Mouse (Mus musculus): ENCODE measurements around the gene Srrm1.
"Not testable (repeated sequence)": the region's sequence is repeated elsewhere in the genome, so short reads cannot be mapped to it uniquely, and the experiment has no call there.

Gene Srrm1

DNA sequence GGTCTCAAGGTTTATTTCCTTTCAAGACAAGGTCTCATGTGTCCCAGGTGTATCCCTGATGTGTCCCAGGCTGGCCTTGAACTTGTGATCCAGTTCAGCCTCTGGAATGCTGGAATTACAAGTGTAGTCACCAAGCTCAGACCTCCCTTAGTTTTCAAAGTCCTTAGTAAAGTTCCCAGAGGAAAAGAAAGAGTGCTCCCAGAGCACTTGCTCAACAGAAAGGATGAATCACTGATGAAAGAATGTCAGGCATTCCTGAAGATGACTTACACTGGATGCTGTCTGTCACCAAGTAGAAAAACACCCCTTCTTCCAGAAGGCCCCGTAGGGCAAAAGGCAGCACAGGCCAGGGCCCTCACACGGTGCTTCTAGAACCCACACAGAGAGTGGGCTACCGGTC is 52.0 kb downstream of the Srrm1 start:
- DNase-seq (ENCODE audit: low spot score in 2 of 2): no peak

DNA sequence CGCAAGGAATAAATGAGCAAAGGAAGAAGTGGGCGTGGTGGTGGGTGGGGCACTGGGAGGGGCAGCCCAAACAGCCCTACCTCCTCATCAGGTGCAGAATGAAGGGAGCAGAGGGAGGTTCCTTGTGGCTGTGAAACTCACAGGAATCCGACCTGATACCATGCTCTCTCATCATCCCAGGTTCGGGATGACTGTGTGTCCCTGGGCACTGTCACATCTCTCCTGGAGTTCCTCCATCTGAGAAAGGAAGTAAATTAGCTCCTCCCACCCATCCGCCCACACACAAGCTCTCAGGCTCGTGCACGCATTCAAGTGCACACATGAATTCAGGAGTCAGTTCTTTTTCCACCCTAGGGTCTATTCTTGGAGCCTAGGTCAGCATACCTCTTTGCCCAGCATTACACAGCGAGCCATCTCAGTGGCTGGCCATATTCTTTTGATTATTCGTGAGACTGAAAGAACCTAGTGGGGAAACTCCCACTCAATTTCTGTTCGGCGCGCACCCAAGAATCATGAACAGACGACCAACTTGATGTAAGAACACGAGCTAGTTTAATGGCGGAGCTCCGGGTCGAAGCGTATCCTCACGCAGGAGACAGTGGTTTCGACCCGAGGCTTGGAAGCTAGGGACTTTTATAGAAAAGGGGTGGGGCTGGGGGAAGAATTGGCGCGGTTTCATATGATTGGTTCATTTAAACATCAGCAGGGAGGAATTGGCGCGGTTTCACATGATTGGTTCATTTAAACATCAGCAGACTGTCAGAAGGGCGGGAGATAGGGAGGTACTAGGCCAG is 52.7 kb downstream of the Srrm1 start:
- DNase-seq (ENCODE audit: low spot score in 2 of 2): no peak

DNA sequence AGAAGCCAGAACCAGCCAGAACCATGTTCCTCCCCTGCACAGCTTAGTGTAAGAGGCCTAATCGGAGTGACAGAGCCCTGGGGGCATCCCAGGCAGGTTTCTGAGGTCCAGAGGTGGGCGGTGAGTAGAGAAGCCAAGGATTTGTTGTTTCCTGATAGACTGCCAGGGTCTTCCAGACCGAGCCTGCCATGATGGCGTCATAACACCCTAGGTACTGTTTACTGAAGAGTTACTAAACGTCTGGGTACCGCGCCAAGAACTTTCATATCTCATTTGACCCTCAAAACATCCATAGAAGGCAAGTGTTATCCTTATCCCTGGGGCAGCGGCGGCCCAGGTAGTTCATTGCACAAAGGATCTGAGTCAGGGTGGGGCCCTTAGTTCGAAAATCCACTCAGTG is 54.4 kb downstream of the Srrm1 start:
- no peak for DNase-seq (ENCODE audit: low spot score in 2 of 2)

DNA sequence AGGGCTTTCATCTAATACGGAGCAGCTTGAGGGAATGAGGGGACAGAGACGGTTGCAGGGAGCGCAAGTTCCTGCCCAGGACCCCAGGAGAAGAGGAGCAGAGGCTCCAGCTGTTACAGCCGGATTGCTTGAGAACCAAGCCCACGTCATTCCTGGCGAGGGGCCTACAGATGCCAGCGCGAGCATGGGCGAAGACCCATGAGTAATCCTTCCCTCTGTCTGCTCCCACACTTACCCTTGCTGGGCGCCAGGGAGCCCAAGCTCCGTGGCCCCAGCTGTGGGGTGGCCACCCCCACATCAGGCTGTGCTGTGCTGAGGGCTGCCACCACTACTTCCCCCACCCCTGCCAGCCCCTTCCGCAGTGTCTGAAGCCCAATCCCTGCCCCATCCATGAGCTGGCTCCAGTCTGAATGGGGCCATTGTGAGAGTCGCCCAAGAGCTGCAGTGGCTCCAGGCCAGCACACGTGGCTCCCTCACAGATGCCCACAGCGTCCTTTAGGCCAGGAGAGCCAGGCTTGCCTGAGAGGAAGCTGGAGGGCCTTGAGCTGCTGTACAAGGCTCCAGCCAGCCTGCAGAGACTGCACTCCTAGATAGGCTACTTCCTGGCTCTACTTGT is 55.1 kb downstream of the Srrm1 start:
- peak; percentile 47 to 61 for DNase-seq (ENCODE audit: low spot score in 2 of 2)

- no peak for DNase-seq (ENCODE audit: low spot score in 2 of 2)
Observed at GRCm38 (mm10) chr4:135297146-135297545, 56.0 kb downstream of the Srrm1 start.

- no peak for DNase-seq (ENCODE audit: low spot score in 2 of 2)
Observed at GRCm38 (mm10) chr4:135296565-135296964, 56.6 kb downstream of the Srrm1 start.

GRCm38 (mm10) chr4:135293813-135294212 is 59.3 kb downstream of the Srrm1 start:
- no peak for DNase-seq (ENCODE audit: low spot score in 2 of 2)

DNA sequence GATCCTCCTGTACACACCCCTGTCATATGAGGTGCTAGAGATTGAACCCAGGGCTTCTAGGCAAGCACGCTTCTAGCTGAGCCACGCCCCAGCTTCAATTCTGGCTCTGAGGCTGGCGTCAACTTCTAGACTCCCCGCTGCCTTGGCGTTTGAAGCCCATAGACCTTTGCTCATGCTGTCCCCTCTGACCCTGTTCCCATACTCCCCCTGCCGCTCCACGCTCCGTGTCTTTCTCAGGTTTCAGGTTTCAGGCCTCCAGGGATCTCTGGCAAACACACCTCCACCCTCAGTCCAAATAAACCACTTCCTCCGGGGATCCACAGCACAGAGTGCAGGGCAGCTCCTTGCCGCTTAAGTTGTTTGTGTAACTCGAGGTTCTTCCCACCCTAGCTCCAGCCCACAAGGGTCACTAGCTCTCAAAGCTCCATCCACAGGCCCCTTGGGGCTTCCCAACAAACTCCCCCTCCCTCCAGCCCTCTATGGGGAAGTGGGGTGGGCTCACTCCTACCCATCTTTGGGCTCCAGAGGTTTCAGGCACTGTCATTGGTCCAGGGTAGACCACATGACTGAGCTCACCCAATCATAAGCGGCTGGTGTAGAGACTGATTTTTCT is 60.5 kb downstream of the Srrm1 start:
- DNase-seq (ENCODE audit: low spot score in 2 of 2): no peak

- DNase-seq (ENCODE audit: low spot score in 2 of 2): no peak
Observed at GRCm38 (mm10) chr4:135291841-135292240, 61.3 kb downstream of the Srrm1 start.

- DNase-seq (ENCODE audit: low spot score in 2 of 2): no peak
Observed at GRCm38 (mm10) chr4:135291199-135291598, 61.9 kb downstream of the Srrm1 start.

DNA sequence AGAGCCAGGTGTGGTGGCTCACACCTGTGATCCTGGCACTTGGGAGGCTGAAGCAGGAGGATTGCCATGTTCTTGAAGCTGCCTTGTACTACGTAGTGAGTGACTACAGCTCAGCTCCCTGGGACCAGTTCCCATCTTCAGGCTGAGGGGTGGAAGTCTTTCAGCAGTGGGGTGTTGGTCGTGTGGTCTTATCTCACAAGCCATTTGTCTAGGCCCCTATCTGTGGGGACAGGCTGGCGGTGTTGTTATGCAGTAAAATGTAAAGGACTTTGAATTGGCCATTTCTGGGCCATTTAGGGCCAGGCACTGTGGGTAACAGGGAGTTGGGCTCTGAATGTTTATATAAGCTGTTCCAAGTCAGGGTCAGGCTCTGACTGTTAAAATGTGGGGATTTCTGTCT is 65.1 kb downstream of the Srrm1 start:
- no peak for DNase-seq (ENCODE audit: low spot score in 2 of 2)

- no peak for DNase-seq (ENCODE audit: low spot score in 2 of 2)
Observed at GRCm38 (mm10) chr4:135286833-135287395, 66.2 kb downstream of the Srrm1 start.

DNA sequence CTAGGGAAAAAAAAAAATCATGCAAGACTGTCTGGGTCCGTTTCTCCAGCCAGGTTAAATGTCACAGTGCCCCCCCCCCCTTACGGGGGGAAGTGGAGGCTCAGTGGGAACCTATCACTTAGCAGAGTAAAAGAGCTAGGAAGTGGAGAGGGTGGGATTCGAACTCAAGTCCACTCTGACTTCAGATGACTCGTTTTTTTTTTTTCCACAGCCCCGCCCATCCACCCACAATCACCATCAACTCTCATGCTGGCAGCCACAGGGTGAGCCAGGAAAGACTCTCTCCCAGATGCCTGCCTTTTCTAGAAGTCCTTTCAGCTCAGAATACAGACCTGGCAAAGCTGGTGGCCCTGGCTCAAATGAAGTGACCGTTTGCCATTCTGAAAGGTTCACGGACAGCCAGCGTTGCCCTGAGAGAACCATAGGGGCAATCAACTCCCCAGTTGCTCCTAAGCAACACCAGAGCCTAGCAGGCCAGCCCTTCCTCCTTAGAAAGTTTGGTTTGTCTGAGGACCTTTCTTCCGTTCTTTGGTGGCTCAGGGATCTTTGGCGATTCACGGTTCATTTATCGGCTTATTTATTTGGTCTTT is 67.0 kb downstream of the Srrm1 start:
- no peak for DNase-seq (ENCODE audit: low spot score in 2 of 2)

DNA sequence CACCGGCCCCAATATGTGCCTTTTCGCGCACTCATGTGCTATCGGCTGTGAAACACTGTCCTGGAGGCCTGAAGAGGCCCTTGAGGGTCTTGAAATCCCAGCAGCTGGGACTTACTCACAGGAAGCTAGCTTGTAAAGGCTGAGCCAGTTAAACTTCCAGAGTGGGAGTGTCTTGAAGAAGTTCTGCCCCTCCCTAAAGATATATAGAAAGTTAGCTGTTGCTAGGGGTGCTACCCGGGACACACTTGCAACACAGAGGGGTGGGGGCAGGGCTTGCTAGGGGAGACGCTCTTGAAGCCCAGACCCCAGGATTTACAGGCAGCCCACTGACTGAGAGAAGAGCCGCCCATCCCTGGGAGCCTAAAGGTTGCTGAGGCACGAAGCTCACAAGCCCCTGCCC is 67.7 kb downstream of the Srrm1 start:
- DNase-seq (ENCODE audit: low spot score in 2 of 2): no peak

- DNase-seq (ENCODE audit: low spot score in 2 of 2): no peak
Observed at GRCm38 (mm10) chr4:135283875-135284274, 69.2 kb downstream of the Srrm1 start.

- DNase-seq (ENCODE audit: low spot score in 2 of 2): no peak
Observed at GRCm38 (mm10) chr4:135283417-135283816, 69.7 kb downstream of the Srrm1 start.

DNA sequence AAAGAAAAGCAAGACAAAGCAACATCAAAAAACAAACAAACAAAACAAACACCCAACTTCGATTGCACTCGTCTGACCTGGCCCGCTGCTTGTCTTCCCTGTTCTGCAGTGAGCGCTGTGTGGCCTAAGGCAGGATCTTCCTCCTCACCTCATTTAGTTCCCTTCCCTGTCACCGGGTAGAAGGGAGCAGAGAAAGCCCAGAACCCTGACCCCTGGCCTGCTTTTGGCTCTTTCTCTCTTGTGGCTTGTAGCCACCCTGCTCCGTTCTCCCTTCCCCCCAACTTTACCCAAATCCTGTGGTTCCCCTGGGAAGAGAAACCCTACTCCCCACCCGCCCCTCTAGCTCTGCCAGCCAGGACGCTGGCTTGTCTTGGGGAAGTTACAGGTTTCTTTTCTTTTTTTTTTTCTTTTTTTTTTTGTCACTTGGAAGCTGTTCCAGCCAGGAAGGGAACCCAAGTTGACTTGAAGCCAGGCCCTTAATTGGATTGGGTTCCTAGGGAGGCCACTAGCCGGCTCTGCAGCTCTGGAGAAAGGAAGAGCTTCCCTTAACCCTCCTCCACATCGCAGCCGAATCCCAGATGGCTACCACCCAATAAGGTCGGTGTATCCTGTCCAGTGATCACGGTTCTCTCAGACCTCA is 70.3 kb downstream of the Srrm1 start:
- DNase-seq (ENCODE audit: low spot score in 2 of 2): no peak

GRCm38 (mm10) chr4:135280016-135280415 is 73.1 kb downstream of the Srrm1 start:
- not testable (repeated sequence) for DNase-seq (ENCODE audit: low spot score in 2 of 2)

GRCm38 (mm10) chr4:135276681-135277379 is 76.3 kb downstream of the Srrm1 start:
- no peak for DNase-seq (ENCODE audit: low spot score in 2 of 2)

DNA sequence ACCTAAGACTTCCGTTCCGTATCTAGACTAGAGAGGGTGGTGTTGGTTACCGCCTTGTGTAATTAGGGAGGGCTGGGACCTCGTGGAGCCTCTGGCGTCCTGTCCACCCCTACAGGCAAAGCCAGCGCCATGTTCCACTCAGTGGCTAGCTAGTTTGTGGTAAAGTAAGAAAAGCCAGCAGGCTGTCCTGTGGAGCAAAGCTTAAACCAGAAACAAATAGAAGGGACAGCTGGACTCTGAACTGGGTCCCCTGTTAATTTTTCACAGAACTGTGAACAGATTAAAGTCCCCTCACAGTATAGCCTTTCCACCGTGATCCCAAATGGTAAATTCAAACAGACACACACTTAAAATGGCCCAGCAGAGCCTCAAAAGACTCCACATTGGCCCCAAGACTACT is 78.4 kb downstream of the Srrm1 start:
- DNase-seq (ENCODE audit: low spot score in 2 of 2): no peak

GRCm38 (mm10) chr4:135273307-135273682 is 79.8 kb downstream of the Srrm1 start:
- DNase-seq (ENCODE audit: low spot score in 2 of 2): no peak

All from right cerebral cortex, adult 2 months (tissue).